Mouse (Mus musculus) liver, adult 2 months (tissue): Measurements from ENCODE around the gene Eaf1. TPM values are rescaled to one million over a fixed set of nuclear protein-coding genes. Genes with fewer than 3 reads are reported as not detected.

ENCODE experiments used
- DNase-seq: peaks from one replicate; pipeline ENCODE4 v3.0.0-alpha.2; 2011; ENCODE audit warnings: low read depth, low spot score; ENCODE audit errors: extremely low read depth
- H3K27ac ChIP-seq: fragments of 200-500 bp; replicated peaks from 2 replicates; pipeline ENCODE4 v1.5.1; 2012; ENCODE audit warnings: low read depth, mild to moderate bottlenecking, control low read depth, inconsistent platforms, low read length; ENCODE audit not compliant: insufficient read depth
- H3K27me3 ChIP-seq: fragments of 200-500 bp; 2 replicates; pipeline ENCODE4 v1.6.1; 2012; ENCODE audit warnings: mild to moderate bottlenecking, moderate library complexity, low read length, inconsistent platforms; ENCODE audit not compliant: control insufficient read depth, insufficient read depth
- H3K36me3 ChIP-seq: fragments of 200-500 bp; 2 replicates; pipeline ENCODE4 v1.6.1; 2012; ENCODE audit warnings: low read length, inconsistent platforms; ENCODE audit not compliant: control insufficient read depth, insufficient read depth
- H3K4me1 ChIP-seq: fragments of 200-500 bp; 2 replicates; pipeline ENCODE4 v1.6.1; 2011; ENCODE audit warnings: low read length; ENCODE audit not compliant: control insufficient read depth, insufficient read depth
- H3K4me3 ChIP-seq: fragments of 200-500 bp; 2 replicates; pipeline ENCODE4 v1.5.1; 2011; ENCODE audit warnings: low read depth, mild to moderate bottlenecking, control low read depth, low read length, moderate library complexity; ENCODE audit not compliant: insufficient read depth
- H3K79me2 ChIP-seq: fragments of 200-500 bp; 2 replicates; pipeline ENCODE4 v1.6.1; 2012; ENCODE audit warnings: inconsistent platforms, mild to moderate bottlenecking, low read length, moderate library complexity; ENCODE audit not compliant: control insufficient read depth, insufficient read depth
- H3K9ac ChIP-seq: fragments of 200-500 bp; 2 replicates; pipeline ENCODE4 v1.6.1; 2012; ENCODE audit warnings: low read depth, mild to moderate bottlenecking, control low read depth, inconsistent platforms, low read length
- CTCF ChIP-seq: fragments of 200-500 bp; IDR thresholded peaks from 2 replicates; pipeline ENCODE4 v1.5.1; 2011; ENCODE audit warnings: low read depth, low read length, control low read depth
- POLR2A ChIP-seq: fragments of 200-500 bp; IDR thresholded peaks from 2 replicates; pipeline ENCODE4 v1.6.1; 2011; ENCODE audit warnings: low read length, control low read depth; ENCODE audit not compliant: insufficient read depth; ENCODE audit errors: extremely low read depth
- WGBS: fragments of 180-500 bp; shearing (Covaris S2); methylation state at CpG from one replicate; pipeline ENCODE4 v1.1.7; 2018; 5-methylcytosine and 5-hydroxymethylcytosine counted together
- polyA plus RNA-seq: library from polyadenylated mRNA; depleted of rRNA; stranded (reverse); fragments of >200 nt; gene quantifications from 2 replicates; pipeline ENCODE4 v1.2.3, GENCODE M21; 2012
- total RNA-seq: library from RNA; depleted of rRNA; stranded (reverse); fragments of >200 nt; gene quantifications from 2 replicates; pipeline ENCODE4 v1.2.3, GENCODE M21; 2014

The Eaf1 gene
- total and polyA plus RNA-seq, 2 experiments, result 10.8 to 24.1 TPM

GRCm38 (mm10) chr14:31515895-31516294 is 21.7 kb downstream of the Eaf1 start:
- no peak for TF ChIP-seq CTCF
- no peak for TF ChIP-seq POLR2A
- WGBS, result 85% methylated on average over 2 of the region's 2 CpGs

GRCm38 (mm10) chr14:31519165-31519564 is 25.0 kb downstream of the Eaf1 start:
- Histone ChIP-seq H3K4me3 (no peak overlapping the region), H3K79me2 (no peaks in the 10 kb centered on the region), H3K27ac (no peak overlapping the region), H3K4me1 (no peaks in the 10 kb centered on the region), H3K36me3 (no peaks in the 10 kb centered on the region), H3K9ac (no peak overlapping the region), H3K27me3 (no peaks in the 10 kb centered on the region)
- 15% methylated on average over 3 of the region's 3 CpGs for WGBS
- TF ChIP-seq CTCF, result peak; percentile 71
- TF ChIP-seq POLR2A, result no peak
- peak; percentile 55 for DNase-seq

More at GRCm38 (mm10) chr14:31515895-31516294, 21.7 kb downstream of the Eaf1 start:
- Histone ChIP-seq H3K4me3 (no peak overlapping the region), H3K9ac (no peak overlapping the region), H3K36me3 (no peaks in the 10 kb centered on the region), H3K4me1 (no peaks in the 10 kb centered on the region), H3K27ac (no peak overlapping the region), H3K79me2 (no peaks in the 10 kb centered on the region), H3K27me3 (no peaks in the 10 kb centered on the region)
- no peak for DNase-seq

GRCm38 (mm10) chr14:31521318-31521717 is 27.1 kb downstream of the Eaf1 start:
- DNase-seq, result no peak
- TF ChIP-seq CTCF (no peak), POLR2A (no peak)
- Histone ChIP-seq H3K4me1 (no peaks in the 10 kb centered on the region), H3K27ac (no peak overlapping the region), H3K27me3 (no peaks in the 10 kb centered on the region), H3K36me3 (no peaks in the 10 kb centered on the region), H3K4me3 (no peak overlapping the region), H3K79me2 (no peaks in the 10 kb centered on the region), H3K9ac (no peak overlapping the region)
- WGBS, result 81% methylated on average over 2 of the region's 2 CpGs

GRCm38 (mm10) chr14:31525040-31525810 is 31.0 kb downstream of the Eaf1 start:
- Histone ChIP-seq H3K9ac (no peak overlapping the region), H3K4me3 (no peak overlapping the region), H3K27ac (no peak overlapping the region), H3K27me3 (no peaks in the 10 kb centered on the region), H3K79me2 (no peaks in the 10 kb centered on the region), H3K4me1 (no peaks in the 10 kb centered on the region), H3K36me3 (no peaks in the 10 kb centered on the region)
- WGBS, result 92% methylated on average over 7 of the region's 7 CpGs
- DNase-seq, result no peak
- no peak for TF ChIP-seq POLR2A
- no peak for TF ChIP-seq CTCF

GRCm38 (mm10) chr14:31530847-31531246 is 36.6 kb downstream of the Eaf1 start:
- H3K27ac ChIP-seq, result peak overlapping the region; percentile 87
- TF ChIP-seq POLR2A (no peak), CTCF (no peak)
- 22% methylated on average over 4 of the region's 4 CpGs for WGBS
- no peak overlapping the region for H3K4me3 ChIP-seq
- DNase-seq, result peak; percentile 89
- no peaks in the 10 kb centered on the region for H3K27me3 ChIP-seq
- H3K4me1 ChIP-seq, result peaks cover 6% of the 10 kb centered on the region
- no peaks in the 10 kb centered on the region for H3K36me3 ChIP-seq
- no peaks in the 10 kb centered on the region for H3K79me2 ChIP-seq
- H3K9ac ChIP-seq, result peak overlapping the region; percentile 66
